Mouse (Mus musculus) liver, adult 2 months (tissue): ENCODE results near the gene Msl1. TPM values are rescaled to one million over a fixed set of nuclear protein-coding genes. Genes with fewer than 3 reads are reported as not detected.

Source experiments
- DNase-seq: peaks from one replicate; pipeline ENCODE4 v3.0.0-alpha.2; 2011; ENCODE audit warnings: low read depth, low spot score; ENCODE audit errors: extremely low read depth
- H3K27ac ChIP-seq: fragments of 200-500 bp; replicated peaks from 2 replicates; pipeline ENCODE4 v1.5.1; 2012; ENCODE audit warnings: low read depth, mild to moderate bottlenecking, control low read depth, inconsistent platforms, low read length; ENCODE audit not compliant: insufficient read depth
- H3K27me3 ChIP-seq: fragments of 200-500 bp; 2 replicates; pipeline ENCODE4 v1.6.1; 2012; ENCODE audit warnings: mild to moderate bottlenecking, moderate library complexity, low read length, inconsistent platforms; ENCODE audit not compliant: control insufficient read depth, insufficient read depth
- H3K36me3 ChIP-seq: fragments of 200-500 bp; 2 replicates; pipeline ENCODE4 v1.6.1; 2012; ENCODE audit warnings: low read length, inconsistent platforms; ENCODE audit not compliant: control insufficient read depth, insufficient read depth
- H3K4me1 ChIP-seq: fragments of 200-500 bp; 2 replicates; pipeline ENCODE4 v1.6.1; 2011; ENCODE audit warnings: low read length; ENCODE audit not compliant: control insufficient read depth, insufficient read depth
- H3K4me3 ChIP-seq: fragments of 200-500 bp; 2 replicates; pipeline ENCODE4 v1.5.1; 2011; ENCODE audit warnings: low read depth, mild to moderate bottlenecking, control low read depth, low read length, moderate library complexity; ENCODE audit not compliant: insufficient read depth
- H3K79me2 ChIP-seq: fragments of 200-500 bp; 2 replicates; pipeline ENCODE4 v1.6.1; 2012; ENCODE audit warnings: inconsistent platforms, mild to moderate bottlenecking, low read length, moderate library complexity; ENCODE audit not compliant: control insufficient read depth, insufficient read depth
- H3K9ac ChIP-seq: fragments of 200-500 bp; 2 replicates; pipeline ENCODE4 v1.6.1; 2012; ENCODE audit warnings: low read depth, mild to moderate bottlenecking, control low read depth, inconsistent platforms, low read length
- CTCF ChIP-seq: fragments of 200-500 bp; IDR thresholded peaks from 2 replicates; pipeline ENCODE4 v1.5.1; 2011; ENCODE audit warnings: low read depth, low read length, control low read depth
- POLR2A ChIP-seq: fragments of 200-500 bp; IDR thresholded peaks from 2 replicates; pipeline ENCODE4 v1.6.1; 2011; ENCODE audit warnings: low read length, control low read depth; ENCODE audit not compliant: insufficient read depth; ENCODE audit errors: extremely low read depth
- WGBS: fragments of 180-500 bp; shearing (Covaris S2); methylation state at CpG from one replicate; pipeline ENCODE4 v1.1.7; 2018; 5-methylcytosine and 5-hydroxymethylcytosine counted together
- polyA plus RNA-seq: library from polyadenylated mRNA; depleted of rRNA; stranded (reverse); fragments of >200 nt; gene quantifications from 2 replicates; pipeline ENCODE4 v1.2.3, GENCODE M21; 2012
- total RNA-seq: library from RNA; depleted of rRNA; stranded (reverse); fragments of >200 nt; gene quantifications from 2 replicates; pipeline ENCODE4 v1.2.3, GENCODE M21; 2014

The Msl1 gene
- total and polyA plus RNA-seq, 2 experiments = 15.5 to 17.0 TPM

GRCm38 (mm10) chr11:98770096-98770975 lies 25.0 kb upstream of the Msl1 start:
- peaks cover 49% of the 10 kb centered on the region for H3K36me3 ChIP-seq
- no peak overlapping the region for H3K27ac ChIP-seq
- H3K27me3 ChIP-seq = no peaks in the 10 kb centered on the region
- H3K9ac ChIP-seq = no peak overlapping the region
- H3K4me3 ChIP-seq = no peak overlapping the region
- TF ChIP-seq CTCF (no peak), POLR2A (no peak)
- 0 out of 2 replicates have a peak, but pooled peaks cover 3% of the 10 kb centered on the region for H3K79me2 ChIP-seq
- peaks cover 9% of the 10 kb centered on the region for H3K4me1 ChIP-seq
- WGBS = 79% methylated on average over 26 of the region's 26 CpGs
- no peak for DNase-seq

- Histone ChIP-seq H3K27ac (no peak overlapping the region), H3K27me3 (no peaks in the 10 kb centered on the region), H3K79me2 (0 out of 2 replicates have a peak, but pooled peaks cover 3% of the 10 kb centered on the region), H3K9ac (no peak overlapping the region), H3K4me3 (no peak overlapping the region), H3K36me3 (peaks cover 49% of the 10 kb centered on the region), H3K4me1 (peaks cover 15% of the 10 kb centered on the region)
- DNase-seq = no peak
- 95% methylated on average over 18 of the region's 18 CpGs for WGBS
- TF ChIP-seq POLR2A (no peak), CTCF (no peak)
Measured at GRCm38 (mm10) chr11:98771131-98771530, 24.2 kb upstream of the Msl1 start.

GRCm38 (mm10) chr11:98771844-98772525 lies 23.3 kb upstream of the Msl1 start:
- Histone ChIP-seq H3K79me2 (0 out of 2 replicates have a peak, but pooled peaks cover 3% of the 10 kb centered on the region), H3K27me3 (no peaks in the 10 kb centered on the region), H3K4me3 (peak overlapping the region; percentile 44), H3K27ac (peak overlapping the region; percentile 45), H3K9ac (peak overlapping the region; percentile 39), H3K36me3 (peaks cover 49% of the 10 kb centered on the region), H3K4me1 (peaks cover 22% of the 10 kb centered on the region)
- 78% methylated on average over 11 of the region's 11 CpGs for whole genome bisulfite sequencing
- TF ChIP-seq CTCF = no peak
- no peak for TF ChIP-seq POLR2A
- DNase-seq = no peak

GRCm38 (mm10) chr11:98772667-98773171 lies 22.6 kb upstream of the Msl1 start:
- peak overlapping the region; percentile 44 for H3K4me3 ChIP-seq
- 0 out of 2 replicates have a peak, but pooled peaks cover 3% of the 10 kb centered on the region for H3K79me2 ChIP-seq
- H3K36me3 ChIP-seq = peaks cover 49% of the 10 kb centered on the region
- 5% methylated on average over 8 of the region's 8 CpGs for WGBS
- peaks cover 26% of the 10 kb centered on the region for H3K4me1 ChIP-seq
- no peaks in the 10 kb centered on the region for H3K27me3 ChIP-seq
- peak; percentile 91 for DNase-seq
- H3K27ac ChIP-seq = peak overlapping the region; percentile 45
- H3K9ac ChIP-seq = peak overlapping the region; percentile 39
- TF ChIP-seq POLR2A = no peak
- no peak for TF ChIP-seq CTCF

GRCm38 (mm10) chr11:98773635-98774295 lies 21.6 kb upstream of the Msl1 start:
- peak overlapping the region; percentile 85 for H3K9ac ChIP-seq
- H3K27me3 ChIP-seq = no peaks in the 10 kb centered on the region
- peak overlapping the region; percentile 83 for H3K4me3 ChIP-seq
- under 1% methylated on average over 37 of the region's 37 CpGs for WGBS
- H3K79me2 ChIP-seq = 0 out of 2 replicates have a peak, but pooled peaks cover 3% of the 10 kb centered on the region
- peaks cover 41% of the 10 kb centered on the region for H3K36me3 ChIP-seq
- TF ChIP-seq POLR2A (peak; percentile 91), CTCF (0 out of 2 replicates have a peak, but pooled peaks have one; percentile 9)
- peak; percentile 97 for DNase-seq
- H3K4me1 ChIP-seq = peaks cover 28% of the 10 kb centered on the region
- H3K27ac ChIP-seq = peak overlapping the region; percentile 96
